Mouse (Mus musculus) CH12.LX (cell line): ENCODE results near the gene Pdrg1. TPM values are rescaled to one million over a fixed set of nuclear protein-coding genes. Genes with fewer than 3 reads are reported as not detected.

Experiments used
- polyA plus RNA-seq: library from polyadenylated mRNA; unstranded; fragments of >175 nt; gene quantifications from 2 replicates; pipeline ENCODE4 v1.2.1, GENCODE M21; 2012; ENCODE audit warnings: low read depth; ENCODE audit not compliant: insufficient read length
- total RNA-seq, 2 experiments: library from RNA; depleted of rRNA; stranded (reverse); fragments of 300-350 nt in 1 of 2; fragments of >200 nt in 1 of 2; gene quantifications; 2 replicates each; pipeline ENCODE4 v1.2.3; 2012 to 2014

Gene Pdrg1
- total and polyA plus RNA-seq, 3 experiments = 26.1 to 56.4 (median 50.9) TPM

Other genes with a start within 250 kb of the Pdrg1 start
- gene Bcl2l1, start 183.7 kb downstream of the Pdrg1 start, total RNA-seq (2012; rRNA removed) = 47.7 and 80.3 TPM in 2 replicates
- gene Bcl2l1, start 183.7 kb downstream of the Pdrg1 start, total RNA-seq (2014; rRNA removed) = 13.7 and 21.3 TPM in 2 replicates
- 33.2 and 34.5 TPM in 2 replicates for gene Bcl2l1, start 183.7 kb downstream of the Pdrg1 start, polyA plus RNA-seq
- gene Tpx2, start 167.5 kb downstream of the Pdrg1 start, total RNA-seq (2012; rRNA removed) = 66.1 and 70.9 TPM in 2 replicates
- 98.0 and 105 TPM in 2 replicates for gene Tpx2, start 167.5 kb downstream of the Pdrg1 start, total RNA-seq (2014; rRNA removed)
- 123 and 127 TPM in 2 replicates for gene Tpx2, start 167.5 kb downstream of the Pdrg1 start, polyA plus RNA-seq
- 0.47 and 0.97 TPM in 2 replicates for gene Mylk2, start 104.1 kb downstream of the Pdrg1 start, total RNA-seq (2012; rRNA removed)
- 1.3 TPM in 2 replicates for gene Mylk2, start 104.1 kb downstream of the Pdrg1 start, total RNA-seq (2014; rRNA removed)
- 2.4 TPM in 2 replicates for gene Mylk2, start 104.1 kb downstream of the Pdrg1 start, polyA plus RNA-seq
- 6.1 and 7.1 TPM in 2 replicates for gene Foxs1, start 82.2 kb downstream of the Pdrg1 start, total RNA-seq (2012; rRNA removed)
- 7.8 and 9.1 TPM in 2 replicates for gene Foxs1, start 82.2 kb downstream of the Pdrg1 start, total RNA-seq (2014; rRNA removed)
- 7.6 and 9.5 TPM in 2 replicates for gene Foxs1, start 82.2 kb downstream of the Pdrg1 start, polyA plus RNA-seq
- gene Dusp15, start 63.7 kb downstream of the Pdrg1 start, total RNA-seq (2012; rRNA removed) = 0.08 TPM in 1 of 2 replicates, not detected in the other
- not detected in 2 replicates for gene Dusp15, start 63.7 kb downstream of the Pdrg1 start, total RNA-seq (2014; rRNA removed)
- 0.13 and 0.16 TPM in 2 replicates for gene Dusp15, start 63.7 kb downstream of the Pdrg1 start, polyA plus RNA-seq
- gene Ttll9, start 52.9 kb downstream of the Pdrg1 start, total RNA-seq (2012; rRNA removed) = 1.4 and 1.7 TPM in 2 replicates
- 1.5 and 1.6 TPM in 2 replicates for gene Ttll9, start 52.9 kb downstream of the Pdrg1 start, total RNA-seq (2014; rRNA removed)
- 1.7 and 1.9 TPM in 2 replicates for gene Ttll9, start 52.9 kb downstream of the Pdrg1 start, polyA plus RNA-seq
- gene Xkr7, start 16.4 kb upstream of the Pdrg1 start, total RNA-seq (2012; rRNA removed) = not detected in 2 replicates
- not detected in 2 replicates for gene Xkr7, start 16.4 kb upstream of the Pdrg1 start, total RNA-seq (2014; rRNA removed)
- not detected in 2 replicates for gene Xkr7, start 16.4 kb upstream of the Pdrg1 start, polyA plus RNA-seq
- not detected in 2 replicates for gene Ccm2l, start 50.5 kb upstream of the Pdrg1 start, total RNA-seq (2012; rRNA removed)
- not detected in 2 replicates for gene Ccm2l, start 50.5 kb upstream of the Pdrg1 start, total RNA-seq (2014; rRNA removed)
- gene Ccm2l, start 50.5 kb upstream of the Pdrg1 start, polyA plus RNA-seq = not detected in 2 replicates
- 0.08 and 0.17 TPM in 2 replicates for gene Hck, start 93.0 kb upstream of the Pdrg1 start, total RNA-seq (2012; rRNA removed)
- gene Hck, start 93.0 kb upstream of the Pdrg1 start, total RNA-seq (2014; rRNA removed) = 0.68 and 0.78 TPM in 2 replicates
- gene Hck, start 93.0 kb upstream of the Pdrg1 start, polyA plus RNA-seq = 0.60 and 0.63 TPM in 2 replicates
- 29.0 and 30.4 TPM in 2 replicates for gene Tm9sf4, start 145.9 kb upstream of the Pdrg1 start, total RNA-seq (2012; rRNA removed)
- 13.3 and 13.6 TPM in 2 replicates for gene Tm9sf4, start 145.9 kb upstream of the Pdrg1 start, total RNA-seq (2014; rRNA removed)
- 43.0 and 51.1 TPM in 2 replicates for gene Tm9sf4, start 145.9 kb upstream of the Pdrg1 start, polyA plus RNA-seq
- 9.6 and 10.2 TPM in 2 replicates for gene Tspyl3, start 210.0 kb upstream of the Pdrg1 start, total RNA-seq (2012; rRNA removed)
- gene Tspyl3, start 210.0 kb upstream of the Pdrg1 start, total RNA-seq (2014; rRNA removed) = 10.2 and 12.1 TPM in 2 replicates
- gene Tspyl3, start 210.0 kb upstream of the Pdrg1 start, polyA plus RNA-seq = 16.5 and 16.9 TPM in 2 replicates
- gene Plagl2, start 226.0 kb upstream of the Pdrg1 start, total RNA-seq (2012; rRNA removed) = 11.5 and 18.0 TPM in 2 replicates
- gene Plagl2, start 226.0 kb upstream of the Pdrg1 start, total RNA-seq (2014; rRNA removed) = 5.1 and 8.1 TPM in 2 replicates
- gene Plagl2, start 226.0 kb upstream of the Pdrg1 start, polyA plus RNA-seq = 36.6 and 52.7 TPM in 2 replicates
- 20.4 and 25.6 TPM in 2 replicates for gene Pofut1, start 226.1 kb upstream of the Pdrg1 start, total RNA-seq (2012; rRNA removed)
- 19.4 and 22.8 TPM in 2 replicates for gene Pofut1, start 226.1 kb upstream of the Pdrg1 start, total RNA-seq (2014; rRNA removed)
- gene Pofut1, start 226.1 kb upstream of the Pdrg1 start, polyA plus RNA-seq = 15.0 and 15.6 TPM in 2 replicates